Mouse (Mus musculus): ENCODE results near the gene Sdr9c7. TPM values are rescaled to one million over a fixed set of nuclear protein-coding genes. Genes with fewer than 3 reads are reported as not detected.

Gene Sdr9c7
- not detected for polyA plus RNA-seq (2014; fragmentation: Illumina TruSeq; extraction: RNeasy Lipid Tissue Mini Kit (QIAGEN cat#74804); ENCODE audit: low read depth, low replicate concordance)

GRCm38 (mm10) chr10:127898218-127898617, at the start of gene Sdr9c7:
Gene Sdr9c7 (plus strand): TSS chr10:127898518.

GRCm38 (mm10) chr10:127849628-127850027, 48.7 kb upstream of the Sdr9c7 start, which contains the start of gene Rdh19:
Gene Rdh19 (plus strand): TSS chr10:127849928.

GRCm38 (mm10) chr10:127866232-127866631, 32.1 kb upstream of the Sdr9c7 start, which contains the start of gene Rdh16f2:
Gene Rdh16f2 (plus strand): TSS chr10:127866474.

GRCm38 (mm10) chr10:127888605-127889004, 9.7 kb upstream of the Sdr9c7 start, which contains the start of gene Rdh7:
Gene Rdh7 (minus strand): TSS chr10:127888817.

Other genes starting within 250 kb of the Sdr9c7 start
- gene Nemp1, start 231.6 kb upstream of the Sdr9c7 start, polyA plus RNA-seq (2014; fragmentation: Illumina TruSeq; extraction: RNeasy Lipid Tissue Mini Kit (QIAGEN cat#74804); ENCODE audit: low read depth, low replicate concordance), result 10.6 TPM
- 0.35 TPM for gene Nab2, start 229.9 kb upstream of the Sdr9c7 start, polyA plus RNA-seq (2014; fragmentation: Illumina TruSeq; extraction: RNeasy Lipid Tissue Mini Kit (QIAGEN cat#74804); ENCODE audit: low read depth, low replicate concordance)
- 74.7 TPM for gene Myo1a, start 193.3 kb upstream of the Sdr9c7 start, polyA plus RNA-seq (2014; fragmentation: Illumina TruSeq; extraction: RNeasy Lipid Tissue Mini Kit (QIAGEN cat#74804); ENCODE audit: low read depth, low replicate concordance)
- gene Tac2, start 174.0 kb upstream of the Sdr9c7 start, polyA plus RNA-seq (2014; fragmentation: Illumina TruSeq; extraction: RNeasy Lipid Tissue Mini Kit (QIAGEN cat#74804); ENCODE audit: low read depth, low replicate concordance), result not detected
- gene Zbtb39, start 159.0 kb upstream of the Sdr9c7 start, polyA plus RNA-seq (2014; fragmentation: Illumina TruSeq; extraction: RNeasy Lipid Tissue Mini Kit (QIAGEN cat#74804); ENCODE audit: low read depth, low replicate concordance), result 4.1 TPM
- gene Gpr182, start 146.8 kb upstream of the Sdr9c7 start, polyA plus RNA-seq (2014; fragmentation: Illumina TruSeq; extraction: RNeasy Lipid Tissue Mini Kit (QIAGEN cat#74804); ENCODE audit: low read depth, low replicate concordance), result 0.09 TPM
- 1.2 TPM for gene Rdh1, start 138.8 kb upstream of the Sdr9c7 start, polyA plus RNA-seq (2014; fragmentation: Illumina TruSeq; extraction: RNeasy Lipid Tissue Mini Kit (QIAGEN cat#74804); ENCODE audit: low read depth, low replicate concordance)
- gene Rdh16f1, start 138.7 kb upstream of the Sdr9c7 start, polyA plus RNA-seq (2014; fragmentation: Illumina TruSeq; extraction: RNeasy Lipid Tissue Mini Kit (QIAGEN cat#74804); ENCODE audit: low read depth, low replicate concordance), result not detected
- gene Rdh9, start 122.1 kb upstream of the Sdr9c7 start, polyA plus RNA-seq (2014; fragmentation: Illumina TruSeq; extraction: RNeasy Lipid Tissue Mini Kit (QIAGEN cat#74804); ENCODE audit: low read depth, low replicate concordance), result 27.8 TPM
- 77.2 TPM for gene Rdh16, start 97.4 kb upstream of the Sdr9c7 start, polyA plus RNA-seq (2014; fragmentation: Illumina TruSeq; extraction: RNeasy Lipid Tissue Mini Kit (QIAGEN cat#74804); ENCODE audit: low read depth, low replicate concordance)
- gene Rdh19, start 48.6 kb upstream of the Sdr9c7 start, polyA plus RNA-seq (2014; fragmentation: Illumina TruSeq; extraction: RNeasy Lipid Tissue Mini Kit (QIAGEN cat#74804); ENCODE audit: low read depth, low replicate concordance), result 1.1 TPM
- 0.47 TPM for gene Rdh16f2, start 32.0 kb upstream of the Sdr9c7 start, polyA plus RNA-seq (2014; fragmentation: Illumina TruSeq; extraction: RNeasy Lipid Tissue Mini Kit (QIAGEN cat#74804); ENCODE audit: low read depth, low replicate concordance)
- not detected for gene Rdh7, start 9.7 kb upstream of the Sdr9c7 start, polyA plus RNA-seq (2014; fragmentation: Illumina TruSeq; extraction: RNeasy Lipid Tissue Mini Kit (QIAGEN cat#74804); ENCODE audit: low read depth, low replicate concordance)
- gene Hsd17b6, start 109.1 kb downstream of the Sdr9c7 start, polyA plus RNA-seq (2014; fragmentation: Illumina TruSeq; extraction: RNeasy Lipid Tissue Mini Kit (QIAGEN cat#74804); ENCODE audit: low read depth, low replicate concordance), result not detected
- gene Prim1, start 116.7 kb downstream of the Sdr9c7 start, polyA plus RNA-seq (2014; fragmentation: Illumina TruSeq; extraction: RNeasy Lipid Tissue Mini Kit (QIAGEN cat#74804); ENCODE audit: low read depth, low replicate concordance), result 31.4 TPM
- 1,156 TPM for gene Naca, start 137.1 kb downstream of the Sdr9c7 start, polyA plus RNA-seq (2014; fragmentation: Illumina TruSeq; extraction: RNeasy Lipid Tissue Mini Kit (QIAGEN cat#74804); ENCODE audit: low read depth, low replicate concordance)
- gene Ptges3, start 160.4 kb downstream of the Sdr9c7 start, polyA plus RNA-seq (2014; fragmentation: Illumina TruSeq; extraction: RNeasy Lipid Tissue Mini Kit (QIAGEN cat#74804); ENCODE audit: low read depth, low replicate concordance), result 298 TPM
- 826 TPM for gene Atp5b, start 184.8 kb downstream of the Sdr9c7 start, polyA plus RNA-seq (2014; fragmentation: Illumina TruSeq; extraction: RNeasy Lipid Tissue Mini Kit (QIAGEN cat#74804); ENCODE audit: low read depth, low replicate concordance)
- gene Baz2a, start 193.1 kb downstream of the Sdr9c7 start, polyA plus RNA-seq (2014; fragmentation: Illumina TruSeq; extraction: RNeasy Lipid Tissue Mini Kit (QIAGEN cat#74804); ENCODE audit: low read depth, low replicate concordance), result 27.2 TPM

Measured in sigmoid colon, adult 10 weeks (tissue).